Mouse (Mus musculus) kidney, postnatal 0 days (tissue): ENCODE measurements at regions not wholly inside any gene's neighbourhood (a gene's known extent, or its start where the extent isn't known, plus 50 kb on each side); places are given as distances from the start of the nearest gene placed in this dataset.

ENCODE experiments used
- ATAC-seq: fragments of 200-750 bp; cut with Nextera tagmentation; replicated peaks from 2 replicates; pipeline ENCODE4 v1.8.0; 2017; ENCODE audit warnings: low read depth, moderate number of reproducible peaks, moderate TSS enrichment, moderate library complexity; ENCODE audit not compliant: low FRiP score
- DNase-seq: peaks from one replicate; pipeline ENCODE4 v3.0.0-alpha.2; 2016; ENCODE audit warnings: low spot score
- H3K27ac ChIP-seq: fragments of 300-500 bp; sonication (generic); 2 replicates; pipeline ENCODE4 v1.5.1; 2014; ENCODE audit warnings: mild to moderate bottlenecking
- H3K27me3 ChIP-seq: fragments of 300-500 bp; sonication (generic); 2 replicates; pipeline ENCODE4 v1.6.1; 2014; ENCODE audit warnings: low read length, mixed read lengths; ENCODE audit not compliant: insufficient read depth
- H3K36me3 ChIP-seq: fragments of 300-500 bp; sonication (generic); 2 replicates; pipeline ENCODE4 v1.6.1; 2014; ENCODE audit warnings: low read length, mixed read lengths; ENCODE audit not compliant: insufficient read depth
- H3K4me1 ChIP-seq: fragments of 300-500 bp; sonication (generic); replicated peaks from 2 replicates; pipeline ENCODE4 v1.6.1; 2014; ENCODE audit warnings: antibody characterized with exemption, low read length, mixed read lengths; ENCODE audit not compliant: insufficient read depth
- H3K4me2 ChIP-seq: fragments of 300-500 bp; sonication (generic); 2 replicates; pipeline ENCODE4 v1.6.1; 2014; ENCODE audit warnings: mild to moderate bottlenecking, low read length, moderate library complexity, mixed read lengths
- H3K4me3 ChIP-seq: fragments of 300-500 bp; sonication (generic); replicated peaks from 2 replicates; pipeline ENCODE4 v1.5.1; 2014; ENCODE audit warnings: low read depth, low read length
- H3K9ac ChIP-seq: fragments of 300-500 bp; sonication (generic); 2 replicates; pipeline ENCODE4 v1.6.1; 2014; ENCODE audit warnings: low read depth, low read length
- H3K9me3 ChIP-seq: fragments of 300-500 bp; sonication (generic); replicated peaks from 2 replicates; pipeline ENCODE4 v1.6.1; 2016; ENCODE audit warnings: low read length, inconsistent platforms, mixed read lengths
- CTCF ChIP-seq: IDR thresholded peaks from 2 replicates; pipeline ENCODE4 v1.5.1; 2016; ENCODE audit warnings: antibody characterized with exemption, low read depth, mild to moderate bottlenecking, moderate library complexity
- WGBS: fragments of 180-500 bp; shearing (Covaris S2); extraction: QIAGEN DNeasy Blood & Tissue Kit; methylation state at CpG from one replicate; pipeline ENCODE4 v1.1.7; 2014; 5-methylcytosine and 5-hydroxymethylcytosine counted together

GRCm38 (mm10) chr7:83516295-83516694 is 68.4 kb upstream of the Tmc3 start:
- WGBS = 53% methylated on average over 4 of the region's 4 CpGs
- Histone ChIP-seq H3K9me3 (no peaks in the 10 kb centered on the region), H3K27me3 (no peaks in the 10 kb centered on the region), H3K36me3 (no peaks in the 10 kb centered on the region), H3K9ac (no peak overlapping the region), H3K4me1 (no peaks in the 10 kb centered on the region), H3K4me3 (no peak overlapping the region), H3K27ac (no peak overlapping the region), H3K4me2 (no peak overlapping the region)
- no peak for TF ChIP-seq CTCF
- no peak for ATAC-seq
- no peak for DNase-seq

- Histone ChIP-seq H3K27ac (no peak overlapping the region), H3K27me3 (no peaks in the 10 kb centered on the region), H3K4me1 (no peaks in the 10 kb centered on the region), H3K9me3 (no peaks in the 10 kb centered on the region), H3K36me3 (no peaks in the 10 kb centered on the region), H3K4me2 (no peak overlapping the region), H3K4me3 (no peak overlapping the region), H3K9ac (no peak overlapping the region)
- no peak for TF ChIP-seq CTCF
- ATAC-seq = no peak
- WGBS = 84% methylated on average over 7 of the region's 7 CpGs
- DNase-seq = no peak
Observed at GRCm38 (mm10) chr7:83521511-83521910, 63.2 kb upstream of the Tmc3 start.
